Mouse (Mus musculus): ENCODE results near the gene Plk3. TPM values are rescaled to one million over a fixed set of nuclear protein-coding genes. Genes with fewer than 3 reads are reported as not detected.

The Plk3 gene
- polyA plus RNA-seq, 1 experiment from 2014 or later, result 48.9 TPM

DNA sequence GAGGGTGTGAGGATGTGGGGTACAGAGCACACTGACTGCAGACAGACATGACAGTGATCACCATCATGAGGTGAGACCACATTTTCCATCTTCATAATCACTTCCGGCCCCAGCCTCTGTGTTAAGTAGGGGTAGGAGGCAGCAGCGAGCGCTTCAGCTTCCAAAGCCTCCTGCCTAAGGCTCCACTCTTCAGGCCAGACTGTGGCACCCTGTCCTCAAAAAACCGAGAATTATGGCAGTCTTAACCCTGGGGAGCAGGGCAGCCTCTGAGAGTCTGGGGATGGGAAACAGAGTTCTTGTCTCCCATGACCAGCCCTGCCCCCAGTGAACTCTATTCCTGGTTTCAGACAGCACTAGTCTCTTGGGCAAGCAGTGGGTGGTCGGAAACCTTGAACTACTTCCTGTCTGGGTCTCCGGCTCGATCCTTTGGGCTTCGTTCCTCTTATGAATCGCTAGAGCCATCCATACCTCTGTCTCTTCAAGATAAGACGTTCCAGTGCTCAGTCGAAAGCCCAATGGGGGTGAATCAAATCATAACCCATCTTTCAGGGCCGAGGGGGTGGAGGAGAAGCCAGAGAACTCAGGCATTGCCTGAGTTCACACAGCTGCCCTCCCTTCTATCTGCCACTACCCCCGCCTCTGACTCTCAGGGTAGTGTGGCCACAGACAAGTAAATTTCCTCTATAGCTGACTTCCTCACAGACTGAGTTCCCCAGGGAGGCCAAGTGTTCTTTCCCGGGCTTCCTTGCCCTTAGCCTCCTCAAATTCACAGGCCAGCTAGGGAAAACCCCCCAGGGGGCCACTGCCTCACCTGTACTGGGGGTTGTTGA is 9.0 kb downstream of the Plk3 start:
- ATAC-seq (ENCODE audit: insufficient read depth, low FRiP score, low TSS enrichment), result no peak
- Histone ChIP-seq H3K9ac (ENCODE audit: low read length) (peak overlapping the region; percentile 56; the same call in 1 of the 2 replicates), H3K27me3 (ENCODE audit: control insufficient read depth, insufficient read depth, low read length) (no peaks in the 10 kb centered on the region), H3K4me1 (ENCODE audit: control insufficient read depth, insufficient read depth, low read length) (peaks cover 17% of the 10 kb centered on the region), H3K27ac (ENCODE audit: low read depth, low read length) (peak overlapping the region; percentile 72), H3K4me2 (ENCODE audit: low read depth) (no peak overlapping the region), H3K36me3 (ENCODE audit: control insufficient read depth, insufficient read depth, low read length) (peaks cover 3% of the 10 kb centered on the region), H3K4me3 (ENCODE audit: low read depth, low read length) (no peak overlapping the region), H3K9me3 (ENCODE audit: control insufficient read depth, low read length) (no peaks in the 10 kb centered on the region)
- DNase-seq (ENCODE audit: low spot score), result no peak
- WGBS, result 69% methylated on average over 14 of the region's 14 CpGs

DNA sequence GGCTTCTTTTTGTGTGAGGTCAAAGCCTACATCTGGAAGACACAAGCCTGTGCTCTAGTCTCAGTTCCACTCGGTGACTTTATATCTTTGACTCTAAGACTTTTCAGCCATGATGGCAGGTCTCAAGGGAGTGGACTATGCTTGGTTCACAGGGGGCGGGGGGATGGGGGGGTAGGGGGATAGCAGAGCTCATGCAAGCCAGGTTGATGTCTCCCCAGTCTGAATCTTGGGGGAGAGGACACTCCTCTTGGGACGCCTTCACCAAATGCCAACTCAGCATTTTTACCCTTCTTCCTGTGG is 9.6 kb downstream of the Plk3 start:
- Histone ChIP-seq H3K27ac (ENCODE audit: low read depth, low read length) (no peak overlapping the region), H3K9me3 (ENCODE audit: control insufficient read depth, low read length) (no peaks in the 10 kb centered on the region), H3K36me3 (ENCODE audit: control insufficient read depth, insufficient read depth, low read length) (peaks cover 2% of the 10 kb centered on the region), H3K27me3 (ENCODE audit: control insufficient read depth, insufficient read depth, low read length) (no peaks in the 10 kb centered on the region), H3K9ac (ENCODE audit: low read length) (no peak overlapping the region), H3K4me1 (ENCODE audit: control insufficient read depth, insufficient read depth, low read length) (peaks cover 19% of the 10 kb centered on the region), H3K4me3 (ENCODE audit: low read depth, low read length) (no peak overlapping the region), H3K4me2 (ENCODE audit: low read depth) (no peak overlapping the region)
- WGBS, result 89% methylated on average over 3 of the region's 3 CpGs
- DNase-seq (ENCODE audit: low spot score) (no peak), ATAC-seq (ENCODE audit: insufficient read depth, low FRiP score, low TSS enrichment) (no peak)

DNA sequence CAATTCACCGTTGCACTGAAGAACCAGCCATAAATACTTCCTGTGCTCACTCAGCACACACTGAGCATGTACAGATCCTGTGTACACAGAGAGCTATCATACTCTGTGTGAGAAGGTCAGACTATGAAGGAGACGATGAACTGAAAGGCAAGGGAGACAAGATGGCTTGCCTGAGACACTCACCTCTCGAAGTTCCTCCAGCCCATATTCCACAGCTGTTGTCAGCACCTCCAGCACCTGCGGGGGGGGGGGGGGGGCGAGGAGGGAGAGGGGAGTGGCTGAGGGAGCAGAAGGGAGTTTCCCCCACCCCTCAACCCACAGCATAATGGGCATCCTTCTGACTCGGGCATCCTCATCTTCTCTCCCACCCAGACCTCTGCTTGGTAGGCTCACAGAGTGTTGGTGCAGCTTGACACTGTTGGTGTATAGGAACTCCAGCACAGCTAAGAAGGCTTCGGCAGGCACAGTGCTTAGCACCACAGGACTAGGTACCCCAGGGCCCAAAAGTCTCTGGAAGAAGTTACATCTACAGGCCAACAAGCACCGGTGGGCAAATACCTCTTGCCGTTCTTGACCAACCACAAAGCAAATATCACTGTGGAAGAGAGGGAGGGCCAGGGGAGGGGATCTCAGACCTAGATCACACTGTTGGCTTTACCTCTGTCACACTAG is 10.1 kb downstream of the Plk3 start:
- Histone ChIP-seq H3K4me1 (ENCODE audit: control insufficient read depth, insufficient read depth, low read length) (peaks cover 16% of the 10 kb centered on the region), H3K4me2 (ENCODE audit: low read depth) (no peak overlapping the region), H3K9ac (ENCODE audit: low read length) (no peak overlapping the region), H3K4me3 (ENCODE audit: low read depth, low read length) (no peak overlapping the region), H3K27ac (ENCODE audit: low read depth, low read length) (no peak overlapping the region), H3K27me3 (ENCODE audit: control insufficient read depth, insufficient read depth, low read length) (no peaks in the 10 kb centered on the region), H3K9me3 (ENCODE audit: control insufficient read depth, low read length) (no peaks in the 10 kb centered on the region), H3K36me3 (ENCODE audit: control insufficient read depth, insufficient read depth, low read length) (no peaks in the 10 kb centered on the region; the same call in 1 of the 2 replicates)
- WGBS, result 91% methylated on average over 7 of the region's 9 CpGs
- no peak for ATAC-seq (ENCODE audit: insufficient read depth, low FRiP score, low TSS enrichment)
- no peak for DNase-seq (ENCODE audit: low spot score)

DNA sequence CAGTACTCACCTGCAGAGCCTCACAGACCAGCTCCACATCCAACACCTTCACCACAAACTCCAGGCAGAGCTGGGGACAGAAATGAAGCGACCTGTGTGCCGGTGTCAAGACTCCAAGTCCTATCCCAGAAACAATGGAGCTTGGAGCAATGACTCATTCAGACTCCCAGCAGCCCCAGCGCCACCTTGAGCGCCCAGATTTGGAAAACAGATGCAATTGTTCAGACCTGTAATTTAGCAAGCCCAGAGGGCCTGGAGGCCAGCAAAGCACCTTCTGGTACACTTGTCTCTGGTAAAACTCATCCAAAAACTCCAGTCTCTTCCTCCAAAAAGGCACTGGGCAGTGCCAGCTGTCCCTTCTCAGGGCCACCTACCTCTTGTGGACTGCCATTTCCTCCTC is 11.6 kb downstream of the Plk3 start:
- H3K4me3 ChIP-seq (ENCODE audit: low read depth, low read length), result no peak overlapping the region
- DNase-seq (ENCODE audit: low spot score), result no peak
- H3K27ac ChIP-seq (ENCODE audit: low read depth, low read length), result no peak overlapping the region

DNA sequence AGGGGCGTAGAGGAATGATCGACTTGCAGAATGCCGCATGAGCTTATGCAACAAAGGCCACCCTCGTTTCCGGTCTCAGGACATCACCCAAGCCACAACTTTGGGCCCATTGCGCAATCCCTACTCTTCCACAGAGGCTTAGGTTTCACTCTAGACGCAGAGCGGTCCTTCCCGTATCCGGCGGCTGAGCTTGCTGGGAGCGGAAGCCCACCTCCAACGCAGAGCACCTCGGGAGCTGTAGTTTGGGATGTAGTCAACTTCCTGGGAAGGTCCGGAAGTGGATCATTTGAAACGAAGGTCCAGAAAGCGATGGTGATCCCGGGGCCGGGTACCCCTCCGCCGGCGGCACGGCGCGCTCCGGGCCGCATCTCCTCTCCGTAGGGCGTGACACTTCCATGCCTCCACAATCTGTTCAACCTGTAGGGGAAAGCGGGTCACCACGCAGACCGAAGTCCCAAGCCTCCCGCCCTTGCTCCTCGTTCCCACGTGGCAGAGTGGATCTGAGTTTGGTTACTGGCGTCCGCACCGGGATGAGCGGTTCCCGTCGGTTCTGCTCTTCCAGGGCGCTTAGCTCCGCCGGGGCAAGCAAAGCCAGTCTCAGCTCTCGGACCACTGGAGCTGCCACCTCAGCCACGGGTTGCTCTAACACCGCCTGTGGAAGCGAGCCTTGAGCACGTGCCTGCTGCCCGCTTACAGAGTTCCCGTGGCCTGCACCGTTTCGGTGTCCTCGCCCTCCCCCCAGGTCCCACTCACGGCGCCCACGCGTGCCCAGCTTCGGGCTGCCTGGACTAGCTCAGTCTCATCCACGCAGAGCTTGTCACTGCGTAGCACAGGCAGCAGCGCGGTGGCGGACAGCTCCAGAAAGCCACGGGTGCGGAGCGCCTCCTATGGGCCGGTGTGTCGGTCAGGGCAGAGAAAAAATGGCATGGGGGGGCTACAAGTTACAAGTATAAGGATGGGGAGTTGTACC is 13.0 kb downstream of the Plk3 start:
- no peaks in the 10 kb centered on the region for H3K9me3 ChIP-seq (ENCODE audit: control insufficient read depth, low read length)
- H3K27ac ChIP-seq (ENCODE audit: low read depth, low read length), result peak overlapping the region; percentile 72
- under 1% methylated on average over 68 of the region's 69 CpGs for WGBS
- no peaks in the 10 kb centered on the region for H3K36me3 ChIP-seq (ENCODE audit: control insufficient read depth, insufficient read depth, low read length)
- H3K9ac ChIP-seq (ENCODE audit: low read length), result peak overlapping the region; percentile 72
- peaks cover 13% of the 10 kb centered on the region for H3K4me1 ChIP-seq (ENCODE audit: control insufficient read depth, insufficient read depth, low read length)
- H3K4me2 ChIP-seq (ENCODE audit: low read depth), result peak overlapping the region; percentile 100
- DNase-seq (ENCODE audit: low spot score) (peak; percentile 94), ATAC-seq (ENCODE audit: insufficient read depth, low FRiP score, low TSS enrichment) (peak; percentile 89)
- peak overlapping the region; percentile 62 for H3K4me3 ChIP-seq (ENCODE audit: low read depth, low read length)
- H3K27me3 ChIP-seq (ENCODE audit: control insufficient read depth, insufficient read depth, low read length), result no peaks in the 10 kb centered on the region

More for the DNA sequence above, 11.6 kb downstream of the Plk3 start:
- Histone ChIP-seq H3K27me3 (ENCODE audit: control insufficient read depth, insufficient read depth, low read length) (no peaks in the 10 kb centered on the region), H3K9me3 (ENCODE audit: control insufficient read depth, low read length) (no peaks in the 10 kb centered on the region), H3K4me1 (ENCODE audit: control insufficient read depth, insufficient read depth, low read length) (peaks cover 15% of the 10 kb centered on the region), H3K4me2 (ENCODE audit: low read depth) (no peak overlapping the region), H3K36me3 (ENCODE audit: control insufficient read depth, insufficient read depth, low read length) (no peaks in the 10 kb centered on the region), H3K9ac (ENCODE audit: low read length) (no peak overlapping the region)
- WGBS, result 76% methylated on average over 4 of the region's 4 CpGs
- no peak for ATAC-seq (ENCODE audit: insufficient read depth, low FRiP score, low TSS enrichment)

DNA sequence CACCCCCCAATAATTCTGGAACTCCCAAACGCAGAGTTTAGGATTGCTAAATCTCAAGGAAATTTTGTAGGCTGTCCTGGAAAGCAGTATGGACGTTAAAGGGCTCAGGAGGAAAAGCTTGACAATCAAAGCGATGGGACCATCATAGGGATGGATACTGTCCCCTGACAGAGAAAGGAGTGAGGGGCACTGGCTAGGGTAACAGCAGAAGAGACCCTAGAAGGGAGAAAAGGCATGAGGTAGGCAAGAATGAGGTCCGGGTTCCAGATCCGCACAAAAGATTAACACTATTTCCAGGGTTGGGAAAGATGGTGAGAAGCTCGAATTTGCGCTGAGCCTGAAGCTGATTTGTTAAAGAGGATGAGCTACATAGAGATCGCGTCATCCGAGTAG is 13.7 kb downstream of the Plk3 start:
- Histone ChIP-seq H3K4me3 (ENCODE audit: low read depth, low read length) (peak overlapping the region; percentile 62), H3K4me2 (ENCODE audit: low read depth) (peak overlapping the region; percentile 100), H3K9me3 (ENCODE audit: control insufficient read depth, low read length) (no peaks in the 10 kb centered on the region), H3K9ac (ENCODE audit: low read length) (peak overlapping the region; percentile 41), H3K27me3 (ENCODE audit: control insufficient read depth, insufficient read depth, low read length) (no peaks in the 10 kb centered on the region), H3K4me1 (ENCODE audit: control insufficient read depth, insufficient read depth, low read length) (peaks cover 6% of the 10 kb centered on the region), H3K27ac (ENCODE audit: low read depth, low read length) (peak overlapping the region; percentile 72), H3K36me3 (ENCODE audit: control insufficient read depth, insufficient read depth, low read length) (no peaks in the 10 kb centered on the region)
- DNase-seq (ENCODE audit: low spot score) (no peak), ATAC-seq (ENCODE audit: insufficient read depth, low FRiP score, low TSS enrichment) (peak; percentile 22)
- 11% methylated on average over 10 of the region's 10 CpGs for WGBS

DNA sequence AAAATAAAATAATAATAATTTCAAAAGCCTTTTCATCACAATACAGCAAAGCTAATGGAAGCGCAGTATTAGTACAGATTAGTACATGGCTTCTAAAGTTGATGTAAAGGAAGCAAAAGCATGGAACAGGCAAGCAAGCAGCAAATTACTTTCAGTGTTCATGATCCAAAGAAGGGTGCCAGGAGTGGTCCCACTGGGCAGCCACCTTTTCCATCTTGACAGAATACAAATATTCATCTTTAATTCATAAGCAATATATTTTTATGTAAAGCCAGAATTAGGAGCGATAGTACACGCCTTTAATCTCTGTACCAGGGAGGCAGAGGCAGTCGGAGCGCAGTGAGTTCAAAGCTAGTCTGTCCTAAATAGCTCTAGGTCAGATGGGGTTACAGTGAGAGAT is 14.1 kb downstream of the Plk3 start:
- ATAC-seq (ENCODE audit: insufficient read depth, low FRiP score, low TSS enrichment), result no peak

DNA sequence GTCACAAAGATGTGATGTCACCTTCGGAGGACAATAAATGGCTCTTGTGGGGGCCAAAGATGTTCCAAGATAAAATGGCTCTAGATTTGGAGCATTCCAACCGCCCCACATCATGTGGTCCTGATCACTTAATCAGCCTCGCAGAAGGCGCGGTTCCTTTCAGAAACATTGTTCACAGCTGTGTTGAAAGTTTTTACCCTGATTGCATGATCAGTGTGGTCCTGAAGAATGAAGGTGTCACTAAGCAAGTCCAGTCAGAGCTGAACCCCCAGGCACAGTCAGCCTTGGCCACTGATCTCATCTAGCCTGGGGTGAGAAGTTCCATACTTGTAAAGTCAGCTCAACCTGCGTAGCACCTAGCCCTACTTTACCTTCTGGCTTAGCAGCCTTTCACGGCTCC is 15.8 kb downstream of the Plk3 start:
- DNase-seq (ENCODE audit: low spot score), result no peak
- no peak overlapping the region for H3K9ac ChIP-seq (ENCODE audit: low read length)
- H3K36me3 ChIP-seq (ENCODE audit: control insufficient read depth, insufficient read depth, low read length), result peaks cover 4% of the 10 kb centered on the region
- H3K4me1 ChIP-seq (ENCODE audit: control insufficient read depth, insufficient read depth, low read length), result peaks cover 3% of the 10 kb centered on the region; the same call in 1 of the 2 replicates
- 92% methylated on average over 7 of the region's 7 CpGs for WGBS
- no peak overlapping the region for H3K4me2 ChIP-seq (ENCODE audit: low read depth)
- H3K4me3 ChIP-seq (ENCODE audit: low read depth, low read length), result no peak overlapping the region
- no peaks in the 10 kb centered on the region for H3K9me3 ChIP-seq (ENCODE audit: control insufficient read depth, low read length)
- H3K27ac ChIP-seq (ENCODE audit: low read depth, low read length), result no peak overlapping the region
- ATAC-seq (ENCODE audit: insufficient read depth, low FRiP score, low TSS enrichment), result no peak
- H3K27me3 ChIP-seq (ENCODE audit: control insufficient read depth, insufficient read depth, low read length), result no peaks in the 10 kb centered on the region

More for the DNA sequence above, 14.1 kb downstream of the Plk3 start:
- Histone ChIP-seq H3K27me3 (ENCODE audit: control insufficient read depth, insufficient read depth, low read length) (no peaks in the 10 kb centered on the region), H3K4me1 (ENCODE audit: control insufficient read depth, insufficient read depth, low read length) (peaks cover 3% of the 10 kb centered on the region; the same call in 1 of the 2 replicates), H3K27ac (ENCODE audit: low read depth, low read length) (peak overlapping the region; percentile 72), H3K9me3 (ENCODE audit: control insufficient read depth, low read length) (no peaks in the 10 kb centered on the region), H3K9ac (ENCODE audit: low read length) (peak overlapping the region; percentile 41), H3K4me3 (ENCODE audit: low read depth, low read length) (peak overlapping the region; percentile 62), H3K36me3 (ENCODE audit: control insufficient read depth, insufficient read depth, low read length) (no peaks in the 10 kb centered on the region; the same call in 1 of the 2 replicates), H3K4me2 (ENCODE audit: low read depth) (peak overlapping the region; percentile 100)
- DNase-seq (ENCODE audit: low spot score), result no peak
- WGBS, result 75% methylated on average over 5 of the region's 5 CpGs

Measured in neural tube, embryonic 11.5 days (tissue).